Mouse (Mus musculus) cerebellum, adult (tissue): ENCODE measurements around the gene Morn5.

Source experiments
- ATAC-seq: cut with Nextera tagmentation; 2 replicates; pipeline ENCODE4 v1.9.2; 2017; ENCODE audit warnings: mild to moderate bottlenecking, moderate library complexity, mixed read lengths; ENCODE audit not compliant: insufficient number of reproducible peaks, low FRiP score, low TSS enrichment

Morn5 gene

GRCm38 (mm10) chr2:36048748-36049566, at the start of gene Morn5, which contains the start of gene Ndufa8:
TSS of gene Morn5 (plus strand) at chr2:36049458.
TSS of gene Ndufa8 (minus strand) at chr2:36049406.
- ATAC-seq, result peak; percentile 98

GRCm38 (mm10) chr2:36000390-36000789, 48.9 kb upstream of the Morn5 start:
- ATAC-seq, result no peak

GRCm38 (mm10) chr2:36002188-36002587, 47.1 kb upstream of the Morn5 start:
- no peak for ATAC-seq

GRCm38 (mm10) chr2:36008071-36008470, 41.2 kb upstream of the Morn5 start:
- no peak for ATAC-seq

- ATAC-seq, result peak; percentile 62; the same call in 1 of the 2 replicates
These were observed 39.9 kb upstream of the Morn5 start for GRCm38 (mm10) chr2:36009386-36009785.

GRCm38 (mm10) chr2:36010579-36010978, 38.7 kb upstream of the Morn5 start:
- ATAC-seq, result no peak

GRCm38 (mm10) chr2:36011331-36011825, 37.9 kb upstream of the Morn5 start:
- ATAC-seq, result no peak

- ATAC-seq, result no peak
These were observed 36.2 kb upstream of the Morn5 start for GRCm38 (mm10) chr2:36013010-36013409.

- peak; percentile 31; the same call in 1 of the 2 replicates for ATAC-seq
These were observed 27.7 kb upstream of the Morn5 start for GRCm38 (mm10) chr2:36021385-36022159.

GRCm38 (mm10) chr2:36023291-36023690, 26.0 kb upstream of the Morn5 start:
- ATAC-seq, result no peak

- ATAC-seq, result no peak
These were observed 16.4 kb upstream of the Morn5 start for GRCm38 (mm10) chr2:36032884-36033283.

- ATAC-seq, result no peak
These were observed 15.3 kb upstream of the Morn5 start for GRCm38 (mm10) chr2:36033966-36034365.

- no peak for ATAC-seq
These were observed 14.4 kb upstream of the Morn5 start for GRCm38 (mm10) chr2:36034898-36035297.

GRCm38 (mm10) chr2:36035413-36036081, 13.7 kb upstream of the Morn5 start:
- ATAC-seq, result no peak

- ATAC-seq, result no peak
These were observed 9.8 kb upstream of the Morn5 start for GRCm38 (mm10) chr2:36039297-36039985.

- ATAC-seq, result no peak
These were observed 8.4 kb upstream of the Morn5 start for GRCm38 (mm10) chr2:36040872-36041271.

GRCm38 (mm10) chr2:36048164-36048563, 1.1 kb upstream of the Morn5 start:
- ATAC-seq, result no peak

- ATAC-seq, result no peak
These were observed 303 bp downstream of the Morn5 start for GRCm38 (mm10) chr2:36049567-36049954.

- ATAC-seq, result no peak
These were observed 4.0 kb downstream of the Morn5 start for GRCm38 (mm10) chr2:36053249-36053648.

GRCm38 (mm10) chr2:36056248-36056647, 7.0 kb downstream of the Morn5 start:
- ATAC-seq, result no peak
